Mouse (Mus musculus): ENCODE data around the gene Chp1. TPM values are rescaled to one million over a fixed set of nuclear protein-coding genes. Genes with fewer than 3 reads are reported as not detected.

Chp1 gene
- polyA plus RNA-seq, 1 experiment from 2014 or later: 73.2 TPM

GRCm38 (mm10) chr2:119542106-119542505 lies 5.4 kb upstream of the Chp1 start:
- no peak overlapping the region for H3K9ac ChIP-seq (ENCODE audit: low read depth, low read length)
- no peaks in the 10 kb centered on the region for H3K9me3 ChIP-seq (ENCODE audit: control insufficient read depth)
- H3K4me3 ChIP-seq (ENCODE audit: low read depth, low read length): no peak overlapping the region
- ATAC-seq: no peak
- 19% methylated on average over 1 of the region's 1 CpGs for WGBS
- H3K4me2 ChIP-seq (replicated peaks; ENCODE audit: low read depth): no peak overlapping the region
- H3K4me1 ChIP-seq (replicated peaks; ENCODE audit: control insufficient read depth, insufficient read depth, low read length): no peaks in the 10 kb centered on the region
- H3K27me3 ChIP-seq (replicated peaks; ENCODE audit: control insufficient read depth, insufficient read depth, low read length): no peaks in the 10 kb centered on the region
- peak; percentile 80 for TF ChIP-seq CTCF (IDR thresholded peaks at IDR 0.05; ENCODE audit: low read depth)
- no peaks in the 10 kb centered on the region for H3K36me3 ChIP-seq (ENCODE audit: control insufficient read depth, insufficient read depth)
- H3K27ac ChIP-seq (ENCODE audit: low read depth, low read length): no peak overlapping the region

GRCm38 (mm10) chr2:119543656-119544055 lies 3.8 kb upstream of the Chp1 start:
- no peaks in the 10 kb centered on the region for H3K27me3 ChIP-seq (replicated peaks; ENCODE audit: control insufficient read depth, insufficient read depth, low read length)
- H3K9me3 ChIP-seq (ENCODE audit: control insufficient read depth): no peaks in the 10 kb centered on the region
- H3K4me2 ChIP-seq (replicated peaks; ENCODE audit: low read depth): no peak overlapping the region
- H3K27ac ChIP-seq (ENCODE audit: low read depth, low read length): no peak overlapping the region
- no peak overlapping the region for H3K4me3 ChIP-seq (ENCODE audit: low read depth, low read length)
- no peak for TF ChIP-seq CTCF (IDR thresholded peaks at IDR 0.05; ENCODE audit: low read depth)
- no peaks in the 10 kb centered on the region; the same call in none of the 2 replicates for H3K4me1 ChIP-seq (replicated peaks; ENCODE audit: control insufficient read depth, insufficient read depth, low read length)
- H3K9ac ChIP-seq (ENCODE audit: low read depth, low read length): no peak overlapping the region
- 81% methylated on average over 2 of the region's 2 CpGs for WGBS
- ATAC-seq: no peak
- no peaks in the 10 kb centered on the region for H3K36me3 ChIP-seq (ENCODE audit: control insufficient read depth, insufficient read depth)

- peak overlapping the region; percentile 77 for H3K4me2 ChIP-seq (replicated peaks; ENCODE audit: low read depth)
- no peaks in the 10 kb centered on the region for H3K36me3 ChIP-seq (ENCODE audit: control insufficient read depth, insufficient read depth)
- H3K27me3 ChIP-seq (replicated peaks; ENCODE audit: control insufficient read depth, insufficient read depth, low read length): no peaks in the 10 kb centered on the region
- no peaks in the 10 kb centered on the region; the same call in none of the 2 replicates for H3K4me1 ChIP-seq (replicated peaks; ENCODE audit: control insufficient read depth, insufficient read depth, low read length)
- H3K4me3 ChIP-seq (ENCODE audit: low read depth, low read length): peak overlapping the region; percentile 84
- H3K27ac ChIP-seq (ENCODE audit: low read depth, low read length): peak overlapping the region; percentile 81
- TF ChIP-seq CTCF (IDR thresholded peaks at IDR 0.05; ENCODE audit: low read depth): peak; percentile 98
- under 1% methylated on average over 30 of the region's 30 CpGs for WGBS
- ATAC-seq: peak; percentile 89
- H3K9me3 ChIP-seq (ENCODE audit: control insufficient read depth): no peaks in the 10 kb centered on the region
- no peak overlapping the region for H3K9ac ChIP-seq (ENCODE audit: low read depth, low read length)
Observed at GRCm38 (mm10) chr2:119546848-119547521, 512 bp upstream of the Chp1 start.

- Histone ChIP-seq H3K9ac (ENCODE audit: low read depth, low read length) (peak overlapping the region; percentile 79), H3K4me3 (ENCODE audit: low read depth, low read length) (peak overlapping the region; percentile 84), H3K9me3 (ENCODE audit: control insufficient read depth) (no peaks in the 10 kb centered on the region), H3K4me1 (replicated peaks; ENCODE audit: control insufficient read depth, insufficient read depth, low read length) (peaks cover 3% of the 10 kb centered on the region), H3K4me2 (replicated peaks; ENCODE audit: low read depth) (peak overlapping the region; percentile 77), H3K27ac (ENCODE audit: low read depth, low read length) (peak overlapping the region; percentile 87), H3K27me3 (replicated peaks; ENCODE audit: control insufficient read depth, insufficient read depth, low read length) (no peaks in the 10 kb centered on the region), H3K36me3 (ENCODE audit: control insufficient read depth, insufficient read depth) (no peaks in the 10 kb centered on the region)
- no peak for ATAC-seq
- TF ChIP-seq CTCF (IDR thresholded peaks at IDR 0.05; ENCODE audit: low read depth): no peak
- WGBS: 4% methylated on average over 3 of the region's 3 CpGs
Observed at GRCm38 (mm10) chr2:119548371-119548660, 819 bp downstream of the Chp1 start.

GRCm38 (mm10) chr2:119548691-119549090 lies 1.2 kb downstream of the Chp1 start:
- Histone ChIP-seq H3K36me3 (ENCODE audit: control insufficient read depth, insufficient read depth) (no peaks in the 10 kb centered on the region), H3K9ac (ENCODE audit: low read depth, low read length) (peak overlapping the region; percentile 79; the same call in 1 of the 2 replicates), H3K27me3 (replicated peaks; ENCODE audit: control insufficient read depth, insufficient read depth, low read length) (no peaks in the 10 kb centered on the region), H3K4me1 (replicated peaks; ENCODE audit: control insufficient read depth, insufficient read depth, low read length) (peaks cover 3% of the 10 kb centered on the region), H3K9me3 (ENCODE audit: control insufficient read depth) (no peaks in the 10 kb centered on the region), H3K4me3 (ENCODE audit: low read depth, low read length) (peak overlapping the region; percentile 84), H3K27ac (ENCODE audit: low read depth, low read length) (0 out of 2 replicates have a peak overlapping the region, but pooled peaks have one; percentile 87), H3K4me2 (replicated peaks; ENCODE audit: low read depth) (peak overlapping the region; percentile 77)
- no peak for ATAC-seq
- 46% methylated on average over 5 of the region's 5 CpGs for WGBS
- TF ChIP-seq CTCF (IDR thresholded peaks at IDR 0.05; ENCODE audit: low read depth): no peak

- Histone ChIP-seq H3K36me3 (ENCODE audit: control insufficient read depth, insufficient read depth) (no peaks in the 10 kb centered on the region), H3K4me1 (replicated peaks; ENCODE audit: control insufficient read depth, insufficient read depth, low read length) (peaks cover 3% of the 10 kb centered on the region), H3K27me3 (replicated peaks; ENCODE audit: control insufficient read depth, insufficient read depth, low read length) (no peaks in the 10 kb centered on the region), H3K9ac (ENCODE audit: low read depth, low read length) (no peak overlapping the region), H3K4me2 (replicated peaks; ENCODE audit: low read depth) (no peak overlapping the region), H3K9me3 (ENCODE audit: control insufficient read depth) (no peaks in the 10 kb centered on the region), H3K27ac (ENCODE audit: low read depth, low read length) (no peak overlapping the region), H3K4me3 (ENCODE audit: low read depth, low read length) (no peak overlapping the region)
- 78% methylated on average over 2 of the region's 2 CpGs for WGBS
- TF ChIP-seq CTCF (IDR thresholded peaks at IDR 0.05; ENCODE audit: low read depth): no peak
- no peak for ATAC-seq
Observed at GRCm38 (mm10) chr2:119549678-119550077, 2.2 kb downstream of the Chp1 start.
